In genomic region chr15:100790219-100790618, GRCm38 (mm10) we compare ENCODE assay signal across 25 mouse cellular contexts.
"Had no signal": no experiment of that assay in that cellular context is flagged by ENCODE, and none has a peak within 500 bp of the region (broad histone marks: within the 10 kb centered on the region; RNA-seq: fewer than 3 reads in every experiment).

No protein-coding gene starts in this region.

- H3K36me3 ChIP-seq: heart, embryonic 13.5 days; heart, embryonic 15.5 days; limb, embryonic 10.5 days; liver, embryonic 13.5 days; liver, embryonic 15.5 days had no signal

- H3K4me1 ChIP-seq: heart, embryonic 13.5 days; heart, embryonic 15.5 days; hindbrain, embryonic 15.5 days; limb, embryonic 10.5 days; limb, embryonic 12.5 days; liver, embryonic 13.5 days; liver, embryonic 15.5 days had no signal

- H3K4me2 ChIP-seq: heart, embryonic 11.5 days; heart, embryonic 13.5 days; heart, embryonic 15.5 days; hindbrain, embryonic 13.5 days; hindbrain, embryonic 15.5 days; limb, embryonic 12.5 days; liver, embryonic 11.5 days; liver, embryonic 13.5 days; liver, embryonic 15.5 days had no signal

- H3K9me3 ChIP-seq: heart, embryonic 13.5 days; heart, embryonic 15.5 days; hindbrain, embryonic 13.5 days; hindbrain, embryonic 15.5 days; limb, embryonic 10.5 days; limb, embryonic 12.5 days; liver, embryonic 13.5 days; liver, embryonic 15.5 days had no signal

- H3K27me3 ChIP-seq: hindbrain, embryonic 13.5 days; hindbrain, embryonic 15.5 days; limb, embryonic 12.5 days; liver, embryonic 15.5 days had no signal

- H3K27ac ChIP-seq: heart, adult 2 months; heart, embryonic 13.5 days; heart, embryonic 15.5 days; hindbrain, embryonic 13.5 days; hindbrain, embryonic 15.5 days; layer of hippocampus, adult 2 months; left cerebral cortex, adult 2 months; limb, embryonic 10.5 days; limb, embryonic 12.5 days; liver, embryonic 13.5 days; liver, embryonic 15.5 days had no signal

- H3K4me3 ChIP-seq: heart, adult 2 months; heart, embryonic 13.5 days; heart, embryonic 15.5 days; hindbrain, embryonic 13.5 days; hindbrain, embryonic 15.5 days; layer of hippocampus, adult 2 months; left cerebral cortex, adult 2 months; limb, embryonic 10.5 days; limb, embryonic 12.5 days; liver, embryonic 13.5 days; liver, embryonic 15.5 days had no signal

- ATAC-seq: intestine, embryonic 16.5 days had no signal

- DNase-seq: gastrocnemius, postnatal 14 days; gastrocnemius, postnatal 36 days; heart, adult 11 months; heart, adult 2 months; heart, postnatal 14 days; heart, postnatal 36 days; kidney, adult 11 months; kidney, adult 8-10 months; kidney, postnatal 10 days; kidney, postnatal 25 days; kidney, postnatal 4 days; liver; liver, embryonic 13.5 days had no signal

- H3K9ac ChIP-seq: heart, embryonic 13.5 days; heart, embryonic 15.5 days; hindbrain, embryonic 13.5 days; hindbrain, embryonic 15.5 days; limb, embryonic 12.5 days; liver, embryonic 13.5 days; liver, embryonic 15.5 days had no signal
